Mouse (Mus musculus) adrenal gland, adult 18-20 months (tissue): ENCODE measurements around the gene Rxrb. TPM values are rescaled to one million over a fixed set of nuclear protein-coding genes. Genes with fewer than 3 reads are reported as not detected.

ENCODE experiments used
- DNase-seq, 2 experiments: peaks; one replicate each; pipeline ENCODE4 v3.0.0; 2021 to 2022; ENCODE audit warnings: low spot score in 2 of 2
- total RNA-seq, 2 experiments: library from RNA; stranded (reverse); gene quantifications; 1 replicate in 1 of 2; 2 replicates in 1 of 2; pipeline ENCODE4 v1.2.3; 2021

The Rxrb gene
- total RNA-seq, 2 experiments from 2014 or later, result 55.9 to 58.2 TPM

DNA sequence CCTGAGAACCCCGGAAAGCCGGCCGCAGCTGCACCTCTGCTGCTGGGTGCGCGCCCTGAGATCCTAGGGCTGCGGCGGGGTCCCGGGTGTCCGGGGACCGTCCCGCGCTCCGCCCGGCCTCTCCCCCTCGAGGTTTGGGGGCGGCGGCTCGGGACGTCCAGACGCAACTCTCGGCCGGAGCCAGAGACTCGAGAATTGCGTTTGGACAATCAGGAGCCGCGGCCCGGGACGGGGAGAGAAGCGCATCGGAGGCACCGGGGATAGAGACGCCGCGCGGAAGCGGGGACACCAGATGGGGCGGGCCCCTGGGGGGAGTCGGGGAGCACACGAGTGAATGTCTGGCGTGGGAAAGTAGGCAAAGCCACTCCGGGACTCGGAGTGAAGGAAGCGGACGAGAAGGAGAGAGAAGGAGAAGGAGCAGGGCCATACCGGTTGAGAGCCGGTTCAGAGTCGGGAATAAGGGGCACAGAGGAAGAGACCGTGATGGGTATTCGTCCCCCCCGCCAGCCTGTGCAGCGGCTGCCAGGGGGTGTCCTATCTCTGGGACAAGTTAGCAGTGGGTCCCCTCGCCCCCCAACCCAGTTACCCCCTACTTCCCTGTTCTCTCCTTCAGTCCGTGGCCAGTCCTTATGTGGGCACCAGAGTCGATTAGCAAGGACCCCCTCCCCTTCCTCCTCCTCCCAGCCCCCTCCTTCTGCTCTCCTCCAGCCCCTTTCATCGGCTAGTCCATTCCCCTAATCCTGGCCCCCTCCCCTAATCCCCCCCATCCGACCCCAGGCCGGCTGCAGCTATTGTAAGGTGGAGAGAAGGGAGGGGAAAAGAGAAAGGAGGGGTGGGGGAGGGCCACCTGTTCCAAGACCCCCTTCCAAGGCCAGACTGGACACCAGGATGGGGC lies 6.5 kb upstream of the Rxrb start:
- peak in 1 of 2 experiments; percentile 34 for DNase-seq

DNA sequence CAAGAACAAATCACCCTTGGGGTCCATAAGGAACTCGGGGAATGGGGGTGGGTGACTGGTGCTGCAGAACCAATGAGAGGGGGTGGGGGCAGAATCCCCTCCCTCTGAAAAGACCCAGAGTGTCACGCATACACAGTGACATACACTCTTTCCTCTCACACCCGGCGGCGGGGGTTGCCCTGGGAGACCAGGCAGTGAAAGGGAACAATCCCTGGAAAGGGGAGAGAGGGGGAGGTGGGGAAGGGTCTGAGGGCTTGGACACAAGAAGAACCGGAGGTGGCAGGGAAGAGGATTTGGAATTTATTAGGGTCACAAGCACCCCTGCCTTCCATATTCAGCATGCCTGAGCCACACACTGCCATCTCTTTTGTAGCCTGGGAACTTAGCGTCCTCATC lies 5.9 kb upstream of the Rxrb start:
- peak in 1 of 2 experiments; percentile 27 for DNase-seq

DNA sequence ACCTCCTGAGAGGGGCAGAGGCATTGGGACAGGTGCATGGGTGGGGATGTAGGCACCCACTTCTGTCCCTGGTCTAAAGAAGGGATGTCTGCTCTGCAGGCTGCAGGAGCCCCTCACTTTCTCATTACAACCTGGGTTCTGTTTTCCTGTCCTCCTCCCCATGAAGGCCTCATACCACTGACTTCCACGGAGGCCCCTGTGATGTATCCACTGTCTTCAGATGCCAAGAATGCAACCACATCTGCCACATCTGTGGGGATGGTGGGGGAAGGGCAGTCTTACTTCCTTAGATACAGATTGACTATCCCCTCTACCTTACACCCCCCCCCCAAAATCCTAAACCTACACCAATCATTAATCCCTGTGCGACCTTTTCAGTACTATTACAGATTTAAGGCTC lies 5.4 kb upstream of the Rxrb start:
- peak in 1 of 2 experiments; percentile 23 for DNase-seq

DNA sequence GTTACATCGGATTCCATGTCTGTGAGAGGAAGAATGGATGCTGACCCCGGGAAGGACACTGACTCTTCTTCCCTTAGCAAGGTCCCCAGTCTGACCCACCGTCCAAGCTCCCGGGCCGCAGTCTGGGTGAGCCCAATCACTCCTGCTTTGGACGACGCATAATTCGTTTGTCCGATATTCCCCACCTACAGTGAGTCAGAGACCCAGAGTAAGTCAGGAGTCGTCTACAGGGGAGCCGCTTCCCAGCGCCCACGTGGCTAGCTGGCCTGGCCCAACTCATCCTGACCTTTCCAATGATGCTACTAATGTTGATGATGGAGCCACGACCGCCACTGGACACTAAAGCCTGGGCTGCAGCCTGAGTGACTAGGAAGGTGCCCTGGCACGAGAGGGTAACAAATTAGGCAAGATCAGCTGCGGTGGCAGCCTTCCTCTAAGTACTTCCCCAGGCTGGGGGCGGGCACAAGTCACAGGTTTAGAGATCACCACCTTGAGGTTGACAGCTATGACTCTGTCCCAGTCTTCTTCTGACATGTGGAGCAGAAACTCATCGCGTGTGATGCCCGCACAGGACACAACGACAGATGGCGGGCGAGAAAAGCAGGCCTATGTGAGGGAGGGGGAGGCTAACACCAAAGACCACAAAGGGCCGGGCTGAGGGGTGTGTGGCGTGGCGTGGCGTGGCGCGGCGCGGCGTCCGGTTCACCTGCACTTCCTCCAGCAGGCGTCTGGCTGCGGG lies 4.5 kb upstream of the Rxrb start:
- peak; percentile 55 to 57 for DNase-seq

DNA sequence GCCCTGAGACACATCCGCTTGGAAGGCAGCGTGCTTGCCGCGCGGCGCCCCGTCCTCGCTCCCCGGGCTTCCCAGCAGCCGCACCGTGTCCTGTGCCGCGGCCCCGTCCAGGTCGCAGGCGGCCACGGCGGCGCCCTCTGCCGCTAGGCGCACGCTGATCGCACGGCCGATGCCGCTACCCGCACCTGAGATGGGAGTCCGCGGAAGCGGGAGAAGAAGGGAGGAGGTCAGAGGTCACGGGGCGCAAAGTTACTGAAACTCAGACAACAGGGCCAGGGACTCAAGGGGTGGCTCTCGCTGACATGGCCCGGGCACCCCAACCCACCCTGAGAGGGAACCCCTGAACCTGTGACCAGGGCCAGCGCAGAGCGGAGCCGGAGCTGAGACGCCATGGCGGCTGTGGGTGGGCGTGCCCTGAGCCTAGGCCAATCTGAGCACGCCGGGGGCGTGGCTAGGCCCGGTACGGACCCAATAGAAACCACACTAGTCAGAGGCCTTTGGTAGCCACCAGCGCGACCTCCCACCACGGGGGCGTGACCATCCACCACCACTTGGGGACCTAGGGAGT lies 3.9 kb upstream of the Rxrb start, which contains the start of gene H2-Ke6:
TSS of gene H2-Ke6 (minus strand) at position 405 of the 568 bp plus-strand sequence.
- DNase-seq, result peak; percentile 89 to 91

DNA sequence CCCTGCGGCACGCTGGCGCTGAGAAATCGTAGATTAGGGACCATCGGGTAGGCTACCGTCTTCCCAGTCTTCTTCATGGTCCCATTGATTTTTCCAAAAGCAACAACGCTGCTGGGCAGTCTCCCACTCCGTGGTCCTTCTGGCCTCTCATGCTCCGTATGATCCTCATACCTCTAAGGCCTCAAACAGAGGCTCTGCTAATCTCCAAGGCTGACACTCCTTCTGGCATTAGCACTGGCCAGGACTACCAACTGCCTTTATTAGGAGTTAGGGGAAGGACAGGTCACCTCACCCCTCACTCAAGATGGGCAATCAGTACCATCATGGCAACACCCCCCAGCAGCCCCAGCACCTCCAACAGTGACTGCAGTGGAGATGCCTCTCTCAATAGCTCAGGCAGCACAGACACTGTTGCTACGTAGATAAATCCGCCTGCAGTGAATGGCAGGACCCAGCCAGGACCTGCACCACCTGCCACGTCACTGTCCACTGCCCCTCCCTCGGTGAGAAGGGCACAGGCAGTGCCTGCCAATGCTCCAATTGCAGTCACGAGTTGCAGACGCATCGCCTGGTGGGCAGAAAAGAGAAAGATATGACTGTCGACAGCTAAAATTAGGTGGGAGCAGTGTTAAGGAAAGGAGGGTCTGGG lies 3.0 kb upstream of the Rxrb start:
- peak in 1 of 2 experiments; percentile 26 for DNase-seq

DNA sequence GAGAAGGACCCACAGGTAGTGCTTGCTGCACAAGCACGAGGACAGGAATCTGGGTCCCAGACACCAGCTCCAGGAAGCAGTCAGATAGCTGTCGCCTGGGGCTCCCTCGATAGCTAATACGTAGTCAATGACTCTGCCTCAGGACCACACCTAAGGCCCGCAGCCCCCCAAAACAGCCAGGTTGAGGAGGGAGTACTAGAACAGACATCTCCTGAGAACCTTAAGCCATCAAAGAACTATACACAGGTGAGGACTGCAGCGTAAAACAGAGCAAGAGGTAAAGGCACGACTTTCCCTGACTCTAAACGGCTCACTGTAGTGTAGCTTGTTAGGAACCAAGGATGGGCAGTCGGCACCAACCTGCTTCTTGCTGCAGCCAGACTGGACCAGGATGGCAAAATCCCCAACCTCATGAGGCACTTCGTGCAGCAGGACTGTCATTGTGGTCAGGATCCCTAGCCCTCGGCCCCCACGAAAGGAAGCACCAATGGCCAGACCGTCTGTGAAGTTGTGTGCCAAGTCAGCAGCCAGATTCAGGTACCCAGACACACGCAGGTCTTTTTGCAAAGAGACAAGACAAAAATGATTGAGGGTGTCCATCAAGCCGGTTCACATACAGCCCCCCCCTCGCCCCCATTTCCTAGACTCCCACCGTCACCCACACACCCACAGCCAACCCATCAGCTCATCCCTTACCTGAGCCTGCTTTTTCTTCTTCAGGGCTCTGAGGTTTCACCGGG lies 2.3 kb upstream of the Rxrb start:
- peak in 1 of 2 experiments; percentile 20 for DNase-seq

DNA sequence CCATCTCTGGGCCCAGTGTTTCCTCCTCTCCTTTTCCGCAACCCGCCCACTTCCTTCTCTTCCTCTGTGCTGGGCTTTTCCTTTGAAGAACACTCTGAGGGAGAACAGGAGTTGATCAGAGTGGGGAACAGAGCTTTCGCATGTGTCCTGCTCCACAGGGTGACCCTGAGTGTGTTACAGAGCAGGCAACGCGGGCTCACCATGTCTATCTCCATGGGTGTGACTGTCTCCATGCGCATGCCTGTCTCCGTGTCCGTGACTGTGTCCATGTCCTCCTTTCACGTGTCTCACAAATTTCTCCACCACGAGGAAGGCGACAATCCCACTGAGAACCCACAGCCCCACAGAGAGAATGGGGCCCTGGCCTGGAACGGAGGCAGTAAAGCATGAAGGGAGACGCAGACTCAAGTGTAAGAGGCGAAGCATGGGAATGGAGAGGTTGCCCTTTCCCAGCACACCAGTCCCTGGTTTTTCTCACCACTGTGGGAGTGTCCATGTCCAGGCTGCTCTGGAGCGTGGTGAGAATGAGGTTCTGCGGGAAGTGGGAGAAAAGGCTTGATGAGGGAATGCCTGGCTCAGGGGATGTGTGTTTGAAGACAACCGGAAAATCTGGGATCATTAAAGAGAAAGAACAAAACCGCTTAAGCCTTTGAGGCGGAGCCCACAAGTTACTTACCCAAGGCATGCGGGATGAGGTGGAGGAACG lies 1.6 kb upstream of the Rxrb start:
- peak in 1 of 2 experiments; percentile 20 for DNase-seq

DNA sequence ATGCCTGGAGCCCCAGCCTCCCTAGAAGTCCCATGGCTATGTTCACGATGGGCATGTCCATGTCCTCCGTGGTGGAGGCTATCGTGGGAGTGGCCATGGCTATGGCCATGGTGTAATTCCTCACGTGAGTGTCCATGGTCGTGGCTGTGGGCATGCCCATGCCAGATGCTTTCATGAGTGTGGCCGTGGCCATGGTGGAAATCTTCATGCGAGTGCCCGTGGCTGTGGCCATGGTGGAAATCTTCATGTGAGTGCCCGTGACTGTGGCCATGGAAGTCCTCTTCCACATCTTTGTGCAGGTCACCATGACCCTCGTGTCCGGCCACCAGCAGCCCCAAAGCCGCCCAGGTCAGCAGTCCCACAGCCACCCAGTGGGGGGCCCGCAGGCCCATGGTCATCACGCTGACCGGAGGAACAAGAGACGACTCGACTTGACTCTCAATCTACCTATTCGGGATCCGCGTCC lies 718 bp upstream of the Rxrb start:
- DNase-seq, result peak in 1 of 2 experiments; percentile 22

DNA sequence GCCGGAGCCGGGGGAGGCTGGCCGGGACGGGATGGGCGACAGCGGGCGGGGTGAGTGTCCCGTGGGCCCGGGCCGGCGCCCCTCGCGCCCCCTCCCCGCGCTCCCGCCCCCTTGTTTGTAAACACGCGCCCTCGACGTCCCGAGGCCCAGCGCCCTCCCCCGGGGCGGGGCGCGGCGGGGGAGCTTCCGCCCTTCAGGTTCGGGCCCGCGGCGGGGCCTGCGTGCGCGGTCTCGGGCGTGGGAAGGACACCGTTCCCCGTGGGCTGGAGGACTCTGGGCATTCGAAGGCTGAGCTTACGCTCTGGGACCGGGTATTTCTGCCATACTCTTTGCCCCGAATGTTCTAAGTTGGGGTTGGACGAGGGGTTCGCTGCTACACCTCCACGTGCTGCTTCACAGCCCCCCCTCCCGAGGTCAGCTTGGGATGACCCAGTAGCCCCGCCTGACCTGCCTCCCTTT lies 591 bp downstream of the Rxrb start:
- DNase-seq, result peak; percentile 79

DNA sequence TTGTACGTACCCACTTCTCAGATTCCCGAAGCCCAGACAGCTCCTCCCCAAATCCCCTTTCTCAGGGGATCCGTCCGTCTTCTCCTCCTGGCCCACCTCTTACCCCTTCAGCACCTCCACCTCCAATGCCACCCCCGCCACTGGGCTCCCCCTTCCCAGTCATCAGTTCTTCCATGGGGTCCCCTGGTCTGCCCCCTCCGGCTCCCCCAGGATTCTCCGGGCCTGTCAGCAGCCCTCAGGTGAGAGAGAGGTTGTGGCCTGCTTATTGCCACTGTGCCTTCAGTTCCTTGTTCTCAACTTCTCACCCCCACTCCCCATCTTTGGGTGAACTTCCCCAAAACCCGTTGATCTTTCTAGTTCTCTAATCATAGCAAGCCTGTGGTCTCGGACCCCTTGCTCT lies 1.2 kb downstream of the Rxrb start:
- no peak for DNase-seq

DNA sequence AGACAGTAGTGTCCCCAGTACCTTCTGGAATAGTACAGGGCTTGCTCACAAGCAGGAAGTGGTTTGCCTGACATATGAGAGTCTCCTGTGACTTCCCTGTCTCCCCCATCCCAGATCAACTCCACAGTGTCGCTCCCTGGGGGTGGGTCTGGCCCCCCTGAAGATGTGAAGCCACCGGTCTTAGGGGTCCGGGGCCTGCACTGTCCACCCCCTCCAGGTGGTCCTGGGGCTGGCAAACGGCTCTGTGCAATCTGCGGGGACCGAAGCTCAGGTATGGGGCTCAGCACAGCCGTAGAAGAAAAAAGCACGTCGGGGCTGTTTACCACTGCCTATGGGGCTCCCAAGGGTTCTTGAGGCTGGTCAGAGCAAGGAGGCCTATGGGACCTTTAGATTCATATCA lies 1.8 kb downstream of the Rxrb start:
- DNase-seq, result no peak

DNA sequence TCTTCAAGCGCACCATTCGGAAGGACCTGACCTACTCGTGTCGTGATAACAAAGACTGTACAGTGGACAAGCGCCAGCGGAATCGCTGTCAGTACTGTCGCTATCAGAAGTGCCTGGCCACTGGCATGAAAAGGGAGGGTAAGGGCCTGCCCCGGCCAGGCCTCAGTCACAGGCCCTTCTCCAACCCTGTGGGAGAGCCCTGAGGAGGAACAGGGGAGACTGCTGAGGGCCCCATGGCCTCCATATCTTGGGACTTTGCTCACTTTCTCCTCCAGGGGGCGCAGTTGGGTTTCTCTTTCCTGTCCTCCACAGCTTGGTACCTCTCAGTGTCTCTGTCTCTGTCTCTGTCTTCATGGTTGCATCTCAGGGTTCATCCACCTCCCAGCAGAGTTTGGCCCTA lies 2.5 kb downstream of the Rxrb start:
- peak in 1 of 2 experiments; percentile 65 for DNase-seq

DNA sequence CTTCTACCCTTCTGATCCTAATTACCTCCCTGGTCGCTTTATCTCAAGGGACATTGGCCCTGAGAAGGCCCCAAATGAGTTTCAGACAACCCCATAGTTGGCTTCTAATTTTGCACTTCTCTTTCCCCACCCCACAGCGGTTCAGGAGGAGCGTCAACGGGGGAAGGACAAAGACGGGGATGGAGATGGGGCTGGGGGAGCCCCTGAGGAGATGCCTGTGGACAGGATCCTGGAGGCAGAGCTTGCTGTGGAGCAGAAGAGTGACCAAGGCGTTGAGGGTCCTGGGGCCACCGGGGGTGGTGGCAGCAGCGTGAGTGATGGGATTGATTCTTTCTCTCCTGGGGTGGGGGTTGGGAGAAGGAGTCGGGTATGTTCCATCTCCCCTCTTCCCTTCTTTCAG lies 3.9 kb downstream of the Rxrb start:
- no peak for DNase-seq

DNA sequence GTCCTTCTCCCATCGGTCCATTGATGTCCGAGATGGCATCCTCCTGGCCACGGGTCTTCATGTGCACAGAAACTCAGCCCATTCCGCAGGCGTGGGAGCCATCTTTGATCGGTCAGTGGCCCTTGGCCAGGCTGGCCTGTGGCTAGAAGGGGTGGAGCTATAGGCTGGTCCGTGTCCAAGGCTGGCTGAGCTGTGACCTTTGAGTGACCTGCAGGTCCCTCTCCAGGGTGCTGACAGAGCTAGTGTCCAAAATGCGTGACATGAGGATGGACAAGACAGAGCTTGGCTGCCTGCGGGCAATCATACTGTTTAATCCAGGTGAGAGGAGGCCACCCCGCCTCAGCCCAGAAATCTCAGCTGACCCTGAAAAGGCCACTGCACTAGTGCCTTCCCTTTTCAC lies 5.0 kb downstream of the Rxrb start:
- no peak for DNase-seq

DNA sequence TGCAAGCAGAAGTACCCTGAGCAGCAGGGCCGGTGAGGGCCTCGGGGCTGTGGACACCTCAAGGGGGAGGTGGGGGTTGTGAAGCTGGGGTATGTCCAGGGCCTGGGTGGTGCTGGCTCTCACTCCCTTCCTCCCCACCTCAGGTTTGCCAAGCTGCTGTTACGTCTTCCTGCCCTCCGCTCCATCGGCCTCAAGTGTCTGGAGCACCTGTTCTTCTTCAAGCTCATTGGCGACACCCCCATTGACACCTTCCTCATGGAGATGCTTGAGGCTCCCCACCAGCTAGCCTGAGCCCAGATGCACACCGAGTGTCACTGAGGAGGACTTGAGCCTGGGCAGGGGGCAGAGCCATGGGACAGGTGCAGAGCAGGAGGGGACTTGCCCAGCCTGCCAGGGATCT lies 5.6 kb downstream of the Rxrb start:
- DNase-seq, result no peak

DNA sequence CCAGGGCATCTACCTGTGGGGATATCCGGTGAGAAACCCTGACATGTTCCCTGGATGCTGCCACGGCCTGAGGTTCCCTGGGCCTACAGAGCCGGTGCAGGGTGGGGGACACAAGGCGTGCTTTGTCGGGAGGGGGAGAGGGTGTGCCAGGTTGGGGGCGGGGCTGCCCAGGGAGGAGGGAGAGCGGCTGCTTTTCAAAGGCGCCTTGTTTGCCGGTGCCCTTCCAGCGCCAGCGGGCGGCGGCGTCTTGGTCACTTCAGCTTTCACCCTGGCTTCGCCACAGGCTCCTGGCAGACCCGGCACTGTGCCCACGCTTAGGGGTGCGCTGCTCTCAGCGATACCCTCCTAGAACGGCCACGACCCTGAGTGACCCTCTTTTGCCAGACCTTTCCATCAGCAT lies 6.8 kb downstream of the Rxrb start:
- DNase-seq, result no peak

DNA sequence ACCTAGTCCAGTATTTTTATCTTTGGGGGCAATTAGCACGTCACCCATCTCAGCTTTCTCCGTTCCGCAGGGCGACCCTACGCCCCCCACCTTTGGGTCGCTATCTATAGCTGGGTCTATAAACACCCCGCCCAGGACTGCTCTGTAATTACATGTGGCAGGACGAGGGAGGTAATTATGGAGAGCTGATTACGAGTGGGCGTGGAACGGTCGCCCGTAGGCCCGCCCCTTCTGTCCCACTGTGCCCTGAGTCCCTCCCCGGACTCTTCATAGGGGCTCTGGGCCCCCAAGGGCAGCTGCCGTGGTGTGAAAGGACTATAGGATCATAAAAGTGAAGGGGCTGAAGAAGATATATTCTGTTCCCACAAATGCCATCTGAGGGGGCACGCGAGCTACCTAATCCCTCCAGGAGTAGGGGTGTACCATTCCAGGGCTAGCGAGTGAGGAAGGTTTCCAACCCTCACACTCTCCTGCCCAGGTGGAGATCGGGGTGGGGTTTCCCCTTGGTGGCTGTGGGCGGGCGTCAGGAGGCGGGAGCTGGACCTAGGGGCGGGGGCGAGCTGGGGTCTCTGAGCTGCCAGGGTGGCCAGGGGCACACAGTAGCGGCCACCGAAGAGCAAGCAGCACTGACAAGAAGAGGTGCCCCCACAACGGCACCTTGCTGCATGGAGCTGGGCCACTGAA lies 7.4 kb downstream of the Rxrb start, which contains the start of gene Col11a2:
TSS of gene Col11a2 (plus strand) at position 560 of the 684 bp plus-strand sequence.
- DNase-seq, result no peak
